Mouse (Mus musculus): ENCODE measurements around the gene Psd.

Gene Psd

GRCm38 (mm10) chr19:46338942-46339286 lies 12.0 kb upstream of the Psd start:
- no peak for DNase-seq (ENCODE audit: low spot score)

DNA sequence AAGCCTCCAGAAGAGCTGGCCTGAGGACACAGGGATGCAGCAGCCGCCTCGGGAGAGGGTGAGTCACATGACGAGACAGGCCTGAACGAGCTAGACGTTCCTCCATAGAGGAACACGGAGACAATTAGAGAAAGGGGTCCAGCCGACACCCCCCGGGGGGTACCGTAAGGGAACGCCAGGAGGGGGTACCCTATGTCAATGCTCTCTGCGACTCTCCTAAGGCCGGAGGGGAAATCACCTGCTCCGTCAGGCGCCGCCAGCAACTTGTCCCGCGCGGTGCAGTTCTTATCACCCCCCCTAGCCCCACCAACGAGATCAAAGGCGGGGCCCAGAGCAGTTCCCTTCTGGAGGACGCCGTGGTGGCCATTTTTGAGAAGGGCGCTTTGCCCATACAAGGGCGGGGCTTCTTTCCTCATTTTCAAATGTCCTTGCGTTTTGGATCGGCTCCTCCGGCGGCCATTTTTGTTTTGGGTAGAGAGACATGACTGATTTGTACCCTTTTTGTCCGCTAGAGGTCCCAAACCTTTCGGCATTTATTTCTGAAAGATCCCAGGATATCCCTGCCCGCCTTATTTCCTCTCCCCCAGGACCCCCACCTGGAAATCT lies 11.5 kb upstream of the Psd start, which contains the start of gene Cuedc2:
Cuedc2 (minus strand) TSS at position 372 of the 606 bp plus-strand sequence.
- DNase-seq (ENCODE audit: low spot score) = peak; percentile 90

- DNase-seq (ENCODE audit: low spot score) = no peak
Measured at GRCm38 (mm10) chr19:46337719-46338330, 10.9 kb upstream of the Psd start.

- no peak for DNase-seq (ENCODE audit: low spot score)
Measured at GRCm38 (mm10) chr19:46333906-46334305, 7.0 kb upstream of the Psd start.

DNA sequence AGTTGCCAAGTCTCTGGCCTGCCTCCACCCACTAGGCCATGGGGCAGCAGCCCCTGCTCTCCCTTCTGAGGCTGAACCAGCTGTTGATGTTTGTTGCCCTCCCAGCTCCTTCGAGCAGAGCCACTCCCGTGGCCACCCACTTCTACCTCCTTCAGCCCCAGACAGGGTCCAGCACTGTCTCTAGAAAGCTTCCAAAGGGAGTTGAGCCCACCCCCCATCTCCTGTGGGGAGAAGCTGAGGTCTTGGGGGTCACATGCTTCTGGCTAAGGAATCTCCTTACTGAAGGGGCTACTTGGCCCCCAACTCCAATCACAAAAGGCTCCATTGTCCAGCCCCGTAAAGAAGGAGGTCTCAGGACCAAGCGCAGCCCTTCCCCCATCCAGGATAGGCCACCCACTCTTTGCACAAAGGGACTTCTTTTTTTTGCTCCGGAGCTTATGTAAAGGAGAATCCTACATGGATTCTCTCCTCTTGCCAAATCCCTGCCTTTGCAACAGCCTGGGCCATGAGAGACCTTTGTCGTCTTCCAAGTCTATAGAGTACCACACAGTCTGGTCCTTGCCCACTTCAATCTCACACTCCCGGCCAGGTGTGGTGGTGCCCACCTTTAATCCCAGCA lies 5.9 kb upstream of the Psd start:
- DNase-seq (ENCODE audit: low spot score) = no peak

- DNase-seq (ENCODE audit: low spot score) = no peak
Measured at GRCm38 (mm10) chr19:46331936-46332335, 5.0 kb upstream of the Psd start.

- no peak for DNase-seq (ENCODE audit: low spot score)
Measured at GRCm38 (mm10) chr19:46331326-46331725, 4.4 kb upstream of the Psd start.

DNA sequence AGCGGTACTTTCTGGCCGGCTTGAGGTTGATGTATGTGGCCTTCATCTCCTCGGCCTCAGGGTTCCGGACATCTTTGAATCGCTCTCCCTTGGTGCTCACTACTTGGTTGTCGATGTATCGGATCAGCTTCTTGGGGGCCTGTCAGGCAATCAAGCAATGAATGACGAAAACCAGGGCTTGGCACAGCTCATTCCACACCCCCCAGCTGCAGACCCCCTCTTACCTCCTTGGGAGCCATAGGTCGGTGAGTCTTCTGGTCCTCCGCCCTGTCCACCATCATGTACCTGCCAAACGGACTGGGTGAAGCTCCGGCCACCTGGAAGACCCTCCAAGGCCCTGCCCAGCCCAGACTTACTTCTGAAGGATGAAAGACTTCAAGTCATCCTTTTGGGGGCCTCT lies 3.7 kb upstream of the Psd start:
- no peak for DNase-seq (ENCODE audit: low spot score)

DNA sequence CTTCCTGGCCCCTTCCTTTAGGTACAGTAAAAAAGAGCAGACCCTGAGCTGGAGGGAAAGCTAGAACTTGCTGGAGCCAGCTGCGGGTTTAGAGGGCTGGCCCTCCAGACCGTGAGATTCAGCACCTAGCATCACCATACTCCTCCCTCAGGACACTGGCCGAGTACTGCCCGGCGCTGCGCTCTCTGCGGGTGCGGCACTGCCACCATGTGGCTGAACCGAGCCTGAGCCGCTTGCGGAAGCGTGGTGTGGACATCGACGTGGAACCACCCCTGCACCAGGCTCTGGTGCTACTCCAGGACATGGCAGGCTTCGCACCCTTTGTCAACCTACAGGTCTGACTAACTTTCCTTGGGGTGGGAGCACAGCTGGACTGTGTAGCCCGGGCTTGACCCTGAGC lies 3.0 kb upstream of the Psd start:
- DNase-seq (ENCODE audit: low spot score) = peak; percentile 63

GRCm38 (mm10) chr19:46329031-46329641 lies 2.2 kb upstream of the Psd start:
- no peak for DNase-seq (ENCODE audit: low spot score)

DNA sequence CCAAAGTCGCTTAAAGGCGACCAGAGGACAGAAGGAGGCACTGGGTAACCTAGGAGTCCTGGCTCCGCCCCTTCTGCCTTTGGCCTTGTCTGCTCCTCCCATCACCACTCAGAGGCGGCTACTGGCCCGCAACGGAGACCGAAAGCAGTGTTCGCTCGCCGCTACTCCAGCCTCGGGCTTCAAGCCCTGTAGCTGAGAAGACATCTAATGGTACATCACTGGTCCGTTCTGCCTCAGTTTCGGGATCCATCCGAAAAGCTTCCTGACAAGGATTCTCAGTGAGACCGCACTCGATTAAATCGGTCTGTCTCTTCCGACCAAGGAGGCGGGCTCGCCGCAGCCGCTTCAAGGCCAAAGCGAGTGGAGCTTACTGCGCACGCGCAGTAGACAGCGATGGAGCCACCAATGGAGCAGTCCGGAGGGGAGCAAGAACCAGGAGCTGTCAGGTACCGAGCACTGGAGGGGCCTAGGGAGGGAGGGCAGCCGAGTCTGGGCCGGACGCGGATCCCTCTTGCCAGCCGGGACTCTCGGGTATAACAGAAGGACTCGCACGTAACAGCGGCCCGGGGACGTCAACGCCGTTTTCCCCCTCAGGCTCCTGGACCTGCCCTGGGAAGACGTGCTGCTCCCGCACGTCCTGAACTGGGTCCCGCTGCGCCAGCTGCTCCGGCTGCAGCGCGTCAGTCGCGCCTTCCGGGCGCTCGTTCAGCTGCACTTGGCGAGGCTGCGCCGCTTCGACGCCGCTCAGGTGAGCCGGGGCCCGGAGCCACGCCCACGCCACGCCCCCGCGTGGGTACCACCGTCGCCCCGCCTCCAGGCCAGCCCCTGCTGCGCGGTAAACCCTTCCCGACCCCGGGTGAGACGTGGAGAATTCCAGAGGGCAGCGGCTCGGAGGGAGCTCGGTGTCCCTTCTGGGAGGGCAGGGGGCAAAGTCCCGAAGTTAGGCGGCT lies 1.4 kb upstream of the Psd start, which contains the start of gene Fbxl15:
Fbxl15 (plus strand) TSS at position 104 of the 950 bp plus-strand sequence.
- DNase-seq (ENCODE audit: low spot score) = peak; percentile 95

GRCm38 (mm10) chr19:46327531-46328064 lies 642 bp upstream of the Psd start:
- DNase-seq (ENCODE audit: low spot score) = no peak

DNA sequence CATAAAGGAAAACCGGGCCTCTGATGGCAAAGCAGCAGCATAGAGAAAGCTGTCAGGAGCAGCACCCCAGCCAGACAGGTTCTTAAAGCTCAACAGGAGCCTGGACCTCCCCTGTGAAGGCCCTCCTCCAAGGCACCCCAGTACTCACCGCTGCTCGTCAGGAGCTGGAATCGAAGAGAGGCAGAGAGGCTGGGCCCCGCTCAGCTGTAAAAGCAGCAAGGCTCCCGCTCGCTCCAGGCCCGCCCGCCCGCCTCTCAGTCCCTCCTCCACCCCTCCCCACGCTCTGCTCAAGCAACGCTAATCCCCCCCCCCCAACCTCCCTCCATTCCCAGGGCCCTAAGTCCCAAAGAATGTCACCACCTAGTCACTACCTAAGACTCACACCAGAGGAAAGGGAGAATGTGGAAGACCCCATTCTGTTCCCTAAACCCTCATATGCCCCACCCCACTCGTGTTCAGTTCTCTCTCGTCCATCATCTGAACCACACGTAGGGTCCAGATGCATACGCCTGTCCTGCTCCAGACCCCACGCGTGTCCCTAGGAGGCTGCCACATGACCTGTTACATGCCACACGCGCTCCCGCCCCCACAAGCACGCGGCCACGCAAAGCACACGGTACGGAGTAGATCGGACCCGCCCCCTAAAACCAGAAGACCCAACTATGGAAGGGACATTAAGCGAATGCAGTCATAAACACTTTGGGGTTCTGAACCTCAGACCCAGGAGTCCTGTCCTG lies 769 bp downstream of the Psd start:
- no peak for DNase-seq (ENCODE audit: low spot score)

DNA sequence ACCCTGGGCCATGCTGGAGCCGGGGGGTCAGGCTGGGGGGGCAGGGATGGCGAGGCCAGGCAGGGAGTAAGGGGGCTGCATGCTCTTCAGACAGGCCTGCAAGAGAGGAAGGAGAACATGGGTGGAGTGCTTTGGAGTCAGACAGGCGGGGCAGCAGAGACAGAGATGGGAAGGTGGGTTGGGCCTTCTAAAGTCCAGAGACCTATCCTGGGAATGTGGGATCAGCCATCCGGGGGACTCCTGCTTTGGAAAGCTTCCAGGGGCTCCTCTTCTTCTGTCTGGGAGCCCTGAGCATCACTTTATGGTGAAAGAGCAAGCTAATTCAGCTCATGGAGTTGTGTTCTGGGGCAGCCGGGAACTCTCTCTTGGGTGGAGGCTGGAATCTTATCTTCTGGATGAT lies 2.0 kb downstream of the Psd start:
- no peak for DNase-seq (ENCODE audit: low spot score)

- no peak for DNase-seq (ENCODE audit: low spot score)
Measured at GRCm38 (mm10) chr19:46324366-46324765, 2.6 kb downstream of the Psd start.

GRCm38 (mm10) chr19:46323716-46324115 lies 3.2 kb downstream of the Psd start:
- no peak for DNase-seq (ENCODE audit: low spot score)

- DNase-seq (ENCODE audit: low spot score) = no peak
Measured at GRCm38 (mm10) chr19:46322996-46323572, 3.9 kb downstream of the Psd start.

DNA sequence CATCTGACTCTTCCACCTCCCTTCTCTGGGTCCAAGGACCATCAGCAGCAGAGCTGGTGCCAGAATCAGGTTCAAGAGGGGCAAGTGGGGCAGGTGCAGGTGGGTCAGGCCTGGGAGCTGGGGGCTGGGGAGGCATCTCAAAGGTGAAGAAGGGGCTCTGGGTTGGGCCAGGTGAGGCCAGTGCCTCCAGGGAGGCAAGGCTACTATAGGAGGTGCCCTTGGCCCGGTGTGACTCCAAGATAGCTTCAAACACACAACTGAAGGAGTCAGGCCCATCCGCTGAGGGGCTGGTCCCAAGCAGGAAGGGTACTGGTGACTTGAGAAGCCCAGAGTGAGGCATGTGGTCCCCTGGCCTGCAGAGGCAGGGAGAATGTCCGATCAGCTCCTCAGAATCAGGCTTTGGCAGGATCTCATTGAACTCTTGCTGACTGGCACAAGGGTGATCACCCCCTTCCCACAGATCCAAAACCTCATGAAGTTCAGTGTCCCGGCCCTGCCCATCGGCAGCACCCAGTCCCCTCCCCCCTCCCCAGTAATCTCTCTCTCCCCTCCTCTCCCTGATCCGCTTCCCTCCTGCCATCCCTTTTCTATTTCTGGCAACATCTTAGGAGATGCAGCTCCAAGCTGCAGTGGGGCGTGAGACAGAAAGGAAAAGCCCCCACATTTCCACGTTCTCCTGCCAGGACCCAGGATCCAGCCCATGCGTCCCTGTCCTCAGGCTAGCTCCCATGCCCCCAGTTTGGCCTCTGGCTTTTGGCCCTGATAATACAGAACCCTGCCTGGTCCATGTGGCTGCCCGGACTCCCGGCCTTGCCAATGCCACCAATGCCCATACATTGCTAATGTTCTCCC lies 4.6 kb downstream of the Psd start:
- DNase-seq (ENCODE audit: low spot score) = no peak

DNA sequence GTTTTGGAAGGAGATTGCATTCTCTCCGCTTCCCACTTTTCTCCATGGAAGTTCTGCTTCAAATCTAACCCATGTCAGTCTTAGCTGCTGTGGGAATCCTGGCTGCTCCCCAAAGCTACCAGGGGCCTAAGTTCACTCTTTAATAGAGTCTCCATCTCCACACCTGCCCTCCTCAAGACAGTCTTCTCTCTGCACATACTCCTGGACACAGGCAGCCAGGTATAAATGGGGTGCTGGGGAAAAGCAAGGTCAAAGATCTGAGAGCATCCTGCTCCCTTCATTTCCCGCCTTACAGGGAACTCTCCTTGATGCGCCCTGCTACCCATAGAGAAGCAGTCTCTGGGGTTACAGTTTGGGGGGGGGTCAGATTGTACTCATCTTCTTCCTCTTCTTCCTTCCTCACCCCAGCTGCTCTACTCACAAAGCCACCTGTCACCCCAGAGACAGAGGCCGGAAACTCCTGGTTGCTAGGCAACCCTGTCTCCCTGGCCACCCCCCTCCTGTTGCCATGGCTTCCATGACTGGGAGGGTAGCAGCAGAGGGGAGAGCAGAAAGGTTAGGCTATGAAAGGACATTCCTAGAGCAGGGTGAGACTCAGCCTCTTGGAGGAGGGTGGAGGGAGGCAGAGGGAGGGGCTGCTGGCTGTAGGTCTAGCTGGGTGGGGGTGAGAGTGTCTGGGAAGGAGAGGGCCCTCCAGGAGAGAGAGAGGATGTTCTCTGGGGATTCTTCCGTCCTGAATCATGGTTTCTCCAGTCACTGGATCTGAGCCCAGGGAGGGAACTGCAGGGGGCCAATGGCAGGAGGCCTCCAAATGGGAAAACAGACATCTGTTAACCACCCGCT lies 5.6 kb downstream of the Psd start:
- no peak for DNase-seq (ENCODE audit: low spot score)
